8 mouse cellular contexts compared by ENCODE assay signal in the genomic region with DNA sequence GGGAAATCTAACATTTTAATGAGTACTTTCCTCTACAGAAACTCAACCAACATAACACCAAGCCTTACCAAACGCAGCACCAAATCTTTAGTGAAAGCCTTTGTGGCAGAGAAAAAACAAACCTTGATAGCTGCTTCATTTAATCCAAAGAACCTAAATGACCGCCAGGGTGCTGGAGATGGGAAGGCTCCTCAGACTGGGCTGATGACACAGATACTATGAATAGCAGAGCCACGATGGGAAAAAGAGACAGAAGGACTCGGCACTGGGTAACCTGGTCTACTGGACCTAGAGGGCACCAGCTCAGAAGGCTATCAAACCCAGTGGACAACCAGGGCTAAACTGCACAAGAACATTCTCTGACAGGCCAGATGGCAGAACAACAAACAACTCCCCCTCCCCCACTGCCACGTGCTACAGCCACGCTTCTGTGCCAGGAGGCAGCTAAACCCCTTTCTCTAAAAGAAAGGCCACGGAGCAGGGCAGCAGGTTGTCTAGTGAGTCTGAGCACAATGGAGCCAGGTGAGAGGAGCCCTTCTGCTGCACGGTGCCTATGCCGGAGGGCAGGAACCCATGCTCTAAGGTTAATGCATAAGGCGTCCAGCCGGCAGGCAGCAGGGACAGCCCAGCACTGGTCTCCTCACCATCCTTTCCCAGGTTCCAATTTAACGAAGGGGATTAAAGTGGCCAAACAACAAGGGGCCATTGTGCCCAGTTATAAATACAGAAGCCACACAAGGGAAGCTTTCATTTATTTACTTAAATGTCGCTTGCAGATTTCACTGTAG. TPM values are rescaled to one million over a fixed set of nuclear protein-coding genes. Genes with fewer than 3 reads are reported as not detected.
DNase-seq lines count a peak whose midpoint lies in the region; ATAC-seq lines count a peak whose summit lies in the region.

No protein-coding gene starts in this region.

- H3K4me3 ChIP-seq in heart, embryonic 14.5 days (ENCODE audit: control insufficient read depth in 1 of 2, insufficient read depth in 1 of 2, low read depth in 1 of 2, low read length in 2 of 2) = no peak overlapping the region
- H3K4me3 ChIP-seq in stomach, embryonic 14.5 days (ENCODE audit: low read depth, low read length) = no peak overlapping the region

- WGBS in heart, embryonic 14.5 days = 26% methylated on average over 13 of the region's 13 CpGs
- WGBS in stomach, embryonic 14.5 days = 32% methylated on average over 13 of the region's 13 CpGs

- H3K4me2 ChIP-seq in heart, embryonic 14.5 days (ENCODE audit: low read length) = peak overlapping the region; percentile 48
- peak overlapping the region; percentile 11 for H3K4me2 ChIP-seq in stomach, embryonic 14.5 days (replicated peaks; ENCODE audit: low read depth, low read length)

- ATAC-seq in heart, embryonic 14.5 days (ENCODE audit: insufficient number of reproducible peaks, insufficient read depth, low FRiP score, low read depth) = no peak
- ATAC-seq in stomach, embryonic 14.5 days (ENCODE audit: insufficient number of reproducible peaks, insufficient read depth, low FRiP score, low read depth) = no peak; the same call in 1 of the 2 replicates

- peaks cover 69 to 93% of the 10 kb centered on the region in 2 experiments for H3K4me1 ChIP-seq in heart, embryonic 14.5 days (ENCODE audit: control insufficient read depth in 2 of 2, insufficient read depth in 2 of 2, low read length in 2 of 2)
- peaks cover 62% of the 10 kb centered on the region for H3K4me1 ChIP-seq in stomach, embryonic 14.5 days (ENCODE audit: control insufficient read depth, insufficient read depth, low read length)

- DNase-seq in left cerebral cortex, adult 18-20 months (ENCODE audit: low spot score in 2 of 2) = peak; percentile 63
- no peak for DNase-seq in left cerebral cortex, adult 11 months (ENCODE audit: low spot score)
- peak; percentile 48 for DNase-seq in embryo, embryonic 10 days (ENCODE audit: low spot score)
- DNase-seq in kidney, postnatal 4 days = peak; percentile 62 to 72
- DNase-seq in mesoderm, embryonic 11.5 days (ENCODE audit: low read depth, low spot score) = peak; percentile 51
- DNase-seq in spleen, postnatal 4 days (ENCODE audit: low spot score in 2 of 2) = no peak

- no peaks in the 10 kb centered on the region for H3K9me3 ChIP-seq in heart, embryonic 14.5 days (ENCODE audit: control insufficient read depth, low read length)
- no peaks in the 10 kb centered on the region for H3K9me3 ChIP-seq in stomach, embryonic 14.5 days (ENCODE audit: control insufficient read depth, low read depth, low read length)

- peaks cover 3% of the 10 kb centered on the region; the same call in 1 of the 2 replicates for H3K36me3 ChIP-seq in heart, embryonic 14.5 days (ENCODE audit: control insufficient read depth, insufficient read depth, low read length)
- H3K36me3 ChIP-seq in stomach, embryonic 14.5 days (ENCODE audit: control insufficient read depth, insufficient read depth, low read length) = no peaks in the 10 kb centered on the region

- H3K27ac ChIP-seq in heart, embryonic 14.5 days (replicated peaks in 1 of 2; ENCODE audit: control insufficient read depth in 1 of 2, insufficient read depth in 1 of 2, low read depth in 2 of 2, low read length in 2 of 2) = peak overlapping the region; percentile 40 to 74
- no peak overlapping the region for H3K27ac ChIP-seq in stomach, embryonic 14.5 days (ENCODE audit: low read length)

- peak overlapping the region; percentile 44 for H3K9ac ChIP-seq in heart, embryonic 14.5 days (ENCODE audit: low read length)
- no peak overlapping the region for H3K9ac ChIP-seq in stomach, embryonic 14.5 days (replicated peaks; ENCODE audit: low read depth, low read length)

- no peaks in the 10 kb centered on the region for H3K27me3 ChIP-seq in heart, embryonic 14.5 days (ENCODE audit: control insufficient read depth, insufficient read depth, low read length)
- H3K27me3 ChIP-seq in stomach, embryonic 14.5 days (ENCODE audit: control insufficient read depth, insufficient read depth, low read length) = no peaks in the 10 kb centered on the region

RNA-seq across cellular contexts. Expression of a gene that starts 50.7 kb away (rescaled TPM):
- 10 to 100 TPM; 62.0 to 68.2 TPM for total RNA-seq in left cerebral cortex, adult 18-20 months (2021)
- 12.7 and 15.9 TPM in 2 replicates for polyA plus RNA-seq in heart, embryonic 14.5 days (2014; fragmentation: Nextera tagmentation; extraction: Ambion mirVana)
- 10.6 and 10.8 TPM in 2 replicates for polyA plus RNA-seq in stomach, embryonic 14.5 days (2014; fragmentation: Nextera tagmentation; extraction: Ambion mirVana)

Comparison
In these comparisons a context has a peak if more than half of its experiments do, and no peak if none do; other contexts are left out.
1. DNase-seq: peak in left cerebral cortex, adult 18-20 months (2 of 2), embryo, embryonic 10 days (single experiment), kidney, postnatal 4 days (2 of 2) and mesoderm, embryonic 11.5 days (single experiment); none in left cerebral cortex, adult 11 months (single experiment) and spleen, postnatal 4 days (0 of 2).